Mouse (Mus musculus) C2C12 (cell line): ENCODE measurements around the gene Dcun1d4.

Experiments used
- CTCF ChIP-seq: IDR thresholded peaks from one replicate; pipeline ENCODE4 v1.5.1; 2011; ENCODE audit not compliant: control insufficient read depth, insufficient read depth, insufficient read length
- FOSL1 ChIP-seq: IDR thresholded peaks from one replicate; pipeline ENCODE4 v1.8.0; 2011; ENCODE audit warnings: mild to moderate bottlenecking, low read length; ENCODE audit not compliant: poor library complexity, insufficient read depth, severe bottlenecking
- MAX ChIP-seq: IDR thresholded peaks from one replicate; pipeline ENCODE4 v1.6.1; 2011; ENCODE audit warnings: mild to moderate bottlenecking, control low read depth
- MYOG ChIP-seq: IDR thresholded peaks from one replicate; pipeline ENCODE4 v1.6.1; 2011; ENCODE audit not compliant: control insufficient read depth, insufficient read length; ENCODE audit errors: extremely low read depth
- USF1 ChIP-seq: IDR thresholded peaks from one replicate; pipeline ENCODE4 v1.6.1; 2011; ENCODE audit warnings: low read depth, mild to moderate bottlenecking, control low read depth, moderate library complexity

DNA sequence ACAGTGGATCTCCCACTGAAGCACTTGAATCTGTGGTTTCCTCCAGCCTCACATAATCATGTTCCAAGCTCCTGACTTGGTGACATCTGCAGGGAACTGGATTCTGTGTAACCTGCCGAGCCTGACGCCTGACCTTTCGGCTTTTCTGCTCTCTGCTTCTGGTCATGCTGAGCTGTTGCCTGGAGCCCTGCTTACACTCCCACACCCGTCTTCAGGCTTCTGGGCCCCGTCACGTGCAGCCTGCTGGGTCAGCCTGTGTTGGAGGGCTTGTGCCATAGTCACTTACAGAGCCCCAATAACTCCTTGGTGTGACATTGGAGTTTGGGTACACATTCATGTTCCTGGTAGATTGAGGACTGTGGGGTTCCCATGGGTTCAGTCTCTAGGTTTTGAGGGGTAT is 64.8 kb downstream of the Dcun1d4 start:
- TF ChIP-seq MAX, result no peak
- TF ChIP-seq USF1, result no peak
- TF ChIP-seq MYOG, result no peak
- no peak for TF ChIP-seq CTCF
- TF ChIP-seq FOSL1, result no peak
